7 mouse cellular contexts compared by ENCODE assay signal in genomic region chr11:34002593-34002965, GRCm38 (mm10). TPM values are rescaled to one million over a fixed set of nuclear protein-coding genes. Genes with fewer than 3 reads are reported as not detected.
"Had no signal": no experiment of that assay in that cellular context is flagged by ENCODE, and none has a peak within 500 bp of the region (broad histone marks: within the 10 kb centered on the region; RNA-seq: fewer than 3 reads in every experiment).

No protein-coding gene starts in this region.

- ATAC-seq: midbrain, embryonic 16.5 days had no signal

- H3K4me3 ChIP-seq: midbrain, embryonic 10.5 days; midbrain, embryonic 12.5 days; myocyte; neural tube, embryonic 13.5 days; neural tube, embryonic 15.5 days had no signal

- H3K27me3 ChIP-seq: midbrain, embryonic 12.5 days; neural tube, embryonic 13.5 days; neural tube, embryonic 15.5 days had no signal

- H3K27ac ChIP-seq: liver, embryonic 14.5 days; midbrain, embryonic 10.5 days; midbrain, embryonic 12.5 days; neural tube, embryonic 13.5 days; neural tube, embryonic 15.5 days had no signal

- H3K36me3 ChIP-seq: midbrain, embryonic 10.5 days; midbrain, embryonic 12.5 days; neural tube, embryonic 13.5 days; neural tube, embryonic 15.5 days had no signal

- H3K4me1 ChIP-seq: midbrain, embryonic 10.5 days had no signal

RNA-seq across cellular contexts. Expression of gene Kcnip1, which starts 9.6 kb away (rescaled TPM):
- polyA plus RNA-seq: myocyte had no signal
